Mouse (Mus musculus): Measurements from ENCODE around the gene Unc13b. TPM values are rescaled to one million over a fixed set of nuclear protein-coding genes. Genes with fewer than 3 reads are reported as not detected.

Gene Unc13b
- total RNA-seq, 2 experiments from 2014 or later = 55.7 to 60.5 TPM

DNA sequence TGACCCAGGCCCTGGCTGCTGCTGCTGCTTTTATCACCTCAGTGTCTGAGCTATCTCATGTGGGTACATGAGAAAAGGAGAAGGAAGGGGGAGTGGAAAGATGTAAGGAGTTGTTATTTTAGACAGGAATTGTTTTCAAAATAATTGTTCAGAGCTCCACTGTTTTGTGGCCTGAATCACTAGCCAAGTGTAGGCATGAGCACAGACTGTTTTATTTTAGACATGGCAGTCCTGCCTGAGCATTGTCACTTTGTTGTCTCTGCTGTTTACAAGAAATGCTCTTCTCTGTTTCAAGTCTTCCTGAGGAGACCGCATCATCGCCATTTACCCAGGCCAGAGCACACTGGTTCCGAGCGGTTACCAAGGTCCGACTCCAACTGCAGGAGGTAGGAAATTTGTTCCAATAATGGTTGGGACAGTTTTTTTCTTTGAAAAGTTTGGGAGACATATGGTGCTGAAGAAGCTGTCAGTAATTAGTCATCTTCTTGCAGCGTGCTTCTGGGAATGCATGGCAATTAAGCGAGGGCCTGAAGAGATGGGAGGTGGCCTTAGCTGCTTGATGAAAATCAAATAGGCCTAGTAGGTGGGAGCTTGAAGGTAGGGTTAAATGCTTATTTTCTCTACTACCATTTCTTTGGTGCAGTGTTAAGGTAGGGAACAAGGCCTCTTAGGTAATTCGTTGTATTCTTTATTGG is 123.9 kb downstream of the Unc13b start:
- no peak for DNase-seq (ENCODE audit: low spot score in 2 of 2)
- intact Hi-C loops (cut with DNase I) = no loop called here

DNA sequence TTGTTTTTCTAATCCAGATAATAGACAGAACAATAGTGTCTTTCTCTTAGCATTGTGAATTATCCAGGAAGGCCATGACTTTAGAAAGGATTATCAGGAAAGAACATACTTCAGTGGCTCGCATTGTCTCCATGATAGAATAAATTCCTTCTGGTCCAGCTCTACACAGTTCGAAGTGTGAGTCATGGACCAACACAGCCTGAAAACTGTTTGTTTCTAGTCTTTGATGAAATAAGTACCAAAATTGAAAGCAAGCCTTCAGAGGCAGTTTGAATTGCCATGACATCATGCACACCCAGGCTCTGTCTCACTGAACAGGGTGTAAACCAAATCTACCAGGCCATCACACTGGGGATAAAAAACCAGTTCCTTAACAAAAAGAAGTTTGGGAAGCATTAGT is 128.7 kb downstream of the Unc13b start:
- intact Hi-C loops (cut with DNase I) = no loop called here
- no peak for DNase-seq (ENCODE audit: low spot score in 2 of 2)

DNA sequence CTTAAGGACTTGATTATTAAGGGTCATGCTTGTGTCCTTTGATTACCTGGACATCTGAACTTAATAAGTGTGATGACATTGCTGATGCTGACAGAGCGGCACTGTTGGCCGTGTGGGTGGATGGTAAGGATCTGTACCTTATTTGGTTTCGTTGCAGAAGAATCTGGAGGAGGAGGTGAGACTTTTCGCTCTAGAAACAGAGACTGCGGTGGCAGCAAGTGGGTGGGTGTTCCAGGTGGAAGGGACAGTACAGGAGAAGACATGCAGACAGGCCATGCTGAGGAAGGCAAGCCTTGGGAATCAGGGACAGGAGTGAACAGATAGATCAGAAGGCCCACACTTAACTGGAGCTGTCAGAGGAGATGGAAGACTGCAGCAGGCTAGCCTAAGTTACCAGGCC is 130.6 kb downstream of the Unc13b start:
- intact Hi-C loops (cut with DNase I) = no loop called here
- peak in 1 of 2 experiments; percentile 35 for DNase-seq (ENCODE audit: low spot score in 2 of 2)

DNA sequence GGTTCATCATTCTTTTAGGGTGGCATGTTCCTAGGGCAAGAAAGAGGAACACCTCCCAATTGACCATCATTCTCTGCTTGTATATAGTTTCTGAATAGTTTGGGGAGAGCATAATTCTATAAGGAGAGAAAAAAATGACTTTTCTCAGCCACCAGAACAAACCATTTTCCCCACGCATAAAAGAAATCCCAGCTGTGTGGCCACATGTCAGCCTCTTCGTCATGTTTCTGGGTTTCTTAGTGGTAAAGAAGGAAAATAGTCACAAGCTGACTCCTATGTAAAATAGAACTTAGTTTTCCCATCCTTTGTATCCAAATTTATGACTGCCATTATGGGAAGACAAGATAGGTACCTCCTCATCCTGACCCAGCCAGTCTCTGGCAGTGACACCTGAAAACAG is 146.2 kb downstream of the Unc13b start:
- peak in 1 of 2 experiments; percentile 41 for DNase-seq (ENCODE audit: low spot score in 2 of 2)
- intact Hi-C loops (cut with DNase I) = no loop called here

DNA sequence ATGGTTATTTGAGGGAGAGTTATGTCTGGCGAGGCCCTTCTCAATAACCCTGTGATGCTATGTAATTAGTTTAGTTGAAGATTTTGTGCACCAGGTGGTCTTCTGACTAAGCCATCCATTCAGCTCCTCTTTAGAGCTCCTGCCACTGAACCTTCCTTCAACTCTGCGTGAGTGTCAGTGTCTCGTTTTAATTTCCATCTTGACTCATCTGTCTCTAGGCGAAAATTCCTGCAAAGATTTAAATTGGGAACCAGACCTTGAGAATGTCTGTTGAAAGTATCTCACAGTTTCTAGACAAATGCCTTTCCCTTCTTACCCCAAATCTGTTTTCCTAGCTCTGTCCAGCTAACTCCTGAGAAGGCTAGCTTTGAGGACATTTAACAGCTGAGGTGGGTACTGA is 146.8 kb downstream of the Unc13b start:
- peak in 1 of 2 experiments; percentile 22 for DNase-seq (ENCODE audit: low spot score in 2 of 2)
- intact Hi-C loops (cut with DNase I) = no loop called here

DNA sequence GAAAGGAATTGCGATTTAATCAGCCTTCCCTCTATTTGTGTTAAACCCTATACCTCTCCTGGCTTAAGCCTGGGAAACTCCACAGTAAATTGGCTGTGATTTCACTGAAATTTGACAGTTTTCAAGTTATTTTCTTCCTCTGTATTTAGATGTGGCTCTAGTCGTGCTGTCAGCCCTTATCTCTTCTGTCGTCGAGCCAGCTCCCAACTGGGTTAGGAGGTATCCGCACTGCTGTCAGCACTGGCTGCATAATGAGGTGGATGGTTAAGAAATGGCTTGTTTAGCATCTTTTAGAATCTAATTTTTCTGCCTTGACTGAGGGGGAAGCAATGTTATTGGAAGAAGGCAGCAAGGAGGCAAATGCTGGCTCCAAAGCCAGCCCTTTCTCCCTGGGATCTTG is 148.2 kb downstream of the Unc13b start:
- peak; percentile 33 to 57 for DNase-seq (ENCODE audit: low spot score in 2 of 2)
- intact Hi-C loops (cut with DNase I) = no loop called here

DNA sequence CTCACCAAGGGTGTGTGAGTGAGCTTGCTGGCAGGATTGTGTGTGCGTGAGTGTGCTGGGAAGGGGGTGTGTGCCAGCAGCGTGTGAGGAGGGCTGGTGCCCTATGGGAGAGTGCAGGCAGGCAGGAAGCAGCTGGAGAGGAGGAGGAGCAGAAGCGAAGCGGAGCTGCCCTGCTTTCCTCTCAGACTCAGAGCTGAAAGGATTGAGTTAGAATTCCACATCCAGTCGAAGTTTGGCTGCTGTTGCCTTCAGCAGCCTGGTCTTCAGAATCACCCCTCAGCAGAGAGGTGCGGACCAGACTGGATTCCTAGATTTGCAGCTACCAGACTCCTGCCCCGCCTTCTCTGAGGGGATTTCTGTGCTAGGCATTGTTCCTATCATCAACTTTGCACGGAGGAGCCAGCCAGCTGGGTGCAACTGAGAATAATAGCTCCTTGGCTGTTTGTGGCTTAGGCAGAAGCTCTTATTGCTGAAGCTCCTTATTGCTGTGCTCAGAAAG is 150.4 kb downstream of the Unc13b start:
- intact Hi-C loops (cut with DNase I) = no loop called here
- DNase-seq (ENCODE audit: low spot score in 2 of 2) = peak; percentile 62 to 83

DNA sequence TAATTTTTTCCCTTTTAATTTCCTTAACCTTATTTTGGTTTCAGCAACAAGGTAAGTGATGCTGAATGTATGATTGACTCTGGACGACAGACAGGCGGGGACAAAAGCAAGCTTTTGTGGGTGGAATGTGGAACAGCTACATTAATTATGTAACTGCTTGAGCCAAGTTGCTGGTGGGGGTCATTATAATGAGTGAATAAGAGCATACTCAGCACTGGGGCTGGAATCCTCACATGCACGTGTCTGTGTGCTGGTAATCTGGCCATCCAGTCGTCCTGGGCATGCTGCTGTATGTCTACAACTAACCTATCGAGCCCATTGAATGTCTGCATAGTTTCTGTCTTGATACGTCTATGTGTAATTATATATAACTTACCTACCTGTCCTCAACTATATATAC is 150.9 kb downstream of the Unc13b start:
- no peak for DNase-seq (ENCODE audit: low spot score in 2 of 2)
- intact Hi-C loops (cut with DNase I) = no loop called here

DNA sequence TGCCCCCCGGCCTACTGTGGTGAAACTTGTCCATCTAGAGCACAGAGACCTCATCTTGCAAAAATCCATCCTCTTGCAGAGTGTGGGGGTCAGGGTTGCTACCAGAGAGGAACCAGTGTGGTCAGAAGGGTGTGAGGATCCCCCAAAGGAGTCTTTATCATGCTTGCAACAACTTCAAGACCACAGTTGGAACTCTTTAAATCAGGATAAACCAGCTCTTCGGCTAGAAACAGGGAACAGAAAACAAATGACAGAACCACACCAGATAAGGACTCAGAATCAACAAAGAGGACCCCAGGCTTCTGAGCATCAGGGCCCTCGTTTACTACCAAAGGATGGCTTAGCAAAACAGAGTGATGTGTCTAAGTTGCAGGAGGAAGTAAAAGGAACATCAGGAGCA is 157.7 kb downstream of the Unc13b start:
- intact Hi-C loops (cut with DNase I) = no loop called here
- no peak for DNase-seq (ENCODE audit: low spot score in 2 of 2)

DNA sequence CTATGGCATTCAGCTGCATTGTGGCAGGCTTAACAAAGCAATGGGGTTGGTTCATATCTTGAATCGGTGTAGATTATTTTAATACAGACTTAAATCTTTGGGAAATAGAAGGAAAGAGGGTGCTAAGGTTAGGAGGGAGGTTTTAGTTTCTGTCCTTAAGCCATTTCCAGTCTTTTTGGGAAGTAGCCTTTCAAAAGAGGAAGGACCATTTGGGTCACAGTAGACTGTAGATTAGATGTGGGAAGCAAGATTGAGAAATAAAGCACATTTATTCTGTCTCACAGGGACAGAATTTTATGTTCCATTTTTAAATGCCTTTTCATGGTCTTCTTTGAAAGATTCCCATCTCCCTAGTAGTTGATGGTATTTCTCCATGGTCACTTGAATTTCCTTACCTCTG is 159.2 kb downstream of the Unc13b start:
- intact Hi-C loops (cut with DNase I) = no loop called here
- no peak for DNase-seq (ENCODE audit: low spot score in 2 of 2)

DNA sequence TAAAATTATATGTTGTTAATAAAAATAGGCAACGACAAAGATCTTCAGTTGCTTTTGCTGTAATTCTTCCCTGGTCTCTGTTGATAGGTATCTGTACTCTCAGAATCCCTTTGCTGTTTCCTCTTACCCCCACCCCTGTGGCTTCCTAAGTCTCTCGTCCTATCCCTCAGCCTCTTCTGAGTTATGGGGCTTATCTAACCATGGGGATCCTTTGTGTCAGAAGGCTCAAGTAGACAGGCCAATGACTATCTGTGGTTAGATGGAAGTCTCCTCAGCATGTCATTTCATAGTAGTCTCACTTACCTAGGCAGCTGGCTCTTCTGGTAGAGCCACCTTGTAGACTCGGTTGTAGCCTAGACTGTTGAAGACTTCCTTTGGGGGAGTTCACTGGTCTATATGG is 173.1 kb downstream of the Unc13b start:
- no peak for DNase-seq (ENCODE audit: low spot score in 2 of 2)
- intact Hi-C loops (cut with DNase I) = no loop called here

DNA sequence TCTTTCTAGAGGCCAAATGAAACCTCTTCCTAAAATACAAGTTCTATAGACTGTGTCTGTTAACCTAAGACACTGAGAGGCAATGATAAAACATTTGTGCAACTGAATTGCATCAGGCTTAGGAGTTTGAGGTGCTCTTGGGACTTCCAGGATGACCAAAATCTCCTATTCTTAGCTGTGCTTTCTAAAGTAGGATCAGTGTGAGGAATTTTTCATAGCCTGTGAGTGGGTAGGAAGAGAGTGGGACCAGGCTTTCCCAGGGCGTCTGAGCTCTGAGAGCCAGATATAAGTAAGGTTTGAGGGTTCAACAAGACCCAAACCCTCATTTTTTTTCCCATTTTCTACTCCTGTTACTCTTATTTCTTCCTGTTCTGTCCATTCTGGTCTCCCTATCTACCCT is 174.2 kb downstream of the Unc13b start:
- intact Hi-C loops (cut with DNase I) = no loop called here
- DNase-seq (ENCODE audit: low spot score in 2 of 2) = no peak

DNA sequence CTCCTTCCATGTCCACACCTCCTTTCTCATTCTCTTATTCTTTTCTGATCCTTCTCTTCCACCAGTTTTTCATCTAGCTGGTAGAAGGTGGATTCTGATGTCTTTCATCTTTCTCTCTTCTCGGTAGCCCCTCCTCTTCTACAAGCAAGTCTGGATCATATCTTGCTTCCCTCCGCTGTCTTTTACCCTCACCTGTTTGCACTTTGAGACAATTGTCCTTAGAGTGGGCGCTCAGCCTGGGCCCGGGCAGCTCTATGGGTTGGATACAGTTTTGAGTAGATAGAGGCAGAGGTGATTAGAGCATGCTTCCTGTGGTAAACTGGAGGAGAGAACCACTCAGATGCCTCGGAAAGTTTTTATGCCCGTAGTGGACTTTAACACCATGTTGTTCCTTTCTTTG is 174.7 kb downstream of the Unc13b start:
- DNase-seq (ENCODE audit: low spot score in 2 of 2) = no peak
- intact Hi-C loops (cut with DNase I) = no loop called here

DNA sequence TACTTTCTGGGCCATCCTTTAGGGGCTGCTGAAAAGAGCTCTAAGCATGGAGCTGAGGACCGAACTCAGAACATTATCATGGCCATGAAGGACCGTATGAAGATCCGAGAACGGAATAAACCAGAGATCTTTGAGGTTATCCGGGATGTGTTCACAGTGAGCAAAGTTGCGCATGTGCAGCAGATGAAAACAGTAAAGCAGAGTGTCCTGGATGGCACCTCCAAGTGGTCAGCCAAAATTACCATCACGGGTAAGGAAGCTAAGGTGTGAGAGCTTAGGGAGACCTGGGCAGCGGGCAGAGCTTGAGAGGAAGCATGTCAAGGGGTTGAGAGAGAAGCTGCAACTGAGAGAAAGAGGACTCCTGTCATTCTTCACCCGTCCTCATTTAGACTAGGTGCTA is 178.1 kb downstream of the Unc13b start:
- no peak for DNase-seq (ENCODE audit: low spot score in 2 of 2)
- intact Hi-C loops (cut with DNase I) = no loop called here

DNA sequence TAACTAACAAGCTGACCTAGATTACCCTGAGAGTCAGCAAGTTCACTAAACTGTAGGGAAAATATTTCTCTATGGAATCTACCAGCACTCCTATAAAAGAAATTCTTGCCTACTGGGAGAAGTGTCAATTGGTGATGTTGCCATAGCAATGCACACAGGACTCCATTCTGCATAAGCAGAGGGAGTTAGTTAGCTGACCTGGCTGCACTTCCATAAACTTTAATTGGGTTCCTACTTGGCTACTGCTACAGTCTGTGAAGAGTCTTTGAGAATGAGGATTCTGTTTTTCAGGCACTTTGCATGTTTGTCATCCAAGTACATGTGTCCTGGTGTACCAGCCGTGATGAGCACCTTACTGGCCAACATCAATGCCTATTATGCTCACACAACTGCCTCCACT is 182.0 kb downstream of the Unc13b start:
- intact Hi-C loops (cut with DNase I) = no loop called here
- DNase-seq (ENCODE audit: low spot score in 2 of 2) = no peak

DNA sequence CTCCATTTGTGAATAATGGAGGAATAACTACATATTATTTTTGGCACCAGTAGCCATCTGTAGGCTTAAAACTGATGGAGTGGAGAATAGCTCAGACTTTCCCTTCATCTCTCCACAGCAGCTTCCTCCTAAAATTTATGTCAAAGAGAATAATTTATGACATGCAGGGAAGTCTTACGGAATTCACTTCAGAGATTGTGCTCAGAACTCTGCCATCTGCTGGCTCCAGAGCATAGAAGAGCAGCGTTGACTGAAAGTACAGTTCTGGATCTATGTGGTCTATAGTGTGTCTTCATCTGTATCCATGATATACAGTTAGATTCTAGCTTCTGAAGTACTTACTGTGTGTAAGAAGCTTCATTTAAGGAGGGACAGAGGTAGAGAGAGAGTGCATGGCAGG is 185.3 kb downstream of the Unc13b start:
- DNase-seq (ENCODE audit: low spot score in 2 of 2) = peak; percentile 56 to 60
- intact Hi-C loops (cut with DNase I) = no loop called here

DNA sequence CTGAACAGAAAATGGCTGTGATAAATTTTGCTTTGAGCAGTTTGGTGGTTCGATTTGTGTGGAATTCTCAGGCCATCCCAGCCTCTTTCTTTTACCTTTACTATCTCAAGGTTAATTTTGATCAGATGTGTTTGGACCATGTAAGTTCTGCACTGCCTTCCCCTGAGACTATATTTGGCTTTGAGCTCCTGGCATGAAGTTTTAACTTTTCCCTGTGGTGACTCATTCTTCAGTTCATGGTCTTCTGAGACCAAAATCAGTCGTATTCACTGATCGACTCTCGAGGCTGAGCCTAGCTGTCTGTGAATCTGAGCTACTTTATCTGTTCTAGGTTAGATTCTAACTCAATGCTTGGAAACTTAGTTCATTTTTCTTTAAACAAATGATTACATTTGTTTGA is 187.0 kb downstream of the Unc13b start:
- intact Hi-C loops (cut with DNase I) = loop anchor here (5.0 kb wide), 1 partner anchor 198 kb away; the partner anchor contains the start of gene Fam214b

DNA sequence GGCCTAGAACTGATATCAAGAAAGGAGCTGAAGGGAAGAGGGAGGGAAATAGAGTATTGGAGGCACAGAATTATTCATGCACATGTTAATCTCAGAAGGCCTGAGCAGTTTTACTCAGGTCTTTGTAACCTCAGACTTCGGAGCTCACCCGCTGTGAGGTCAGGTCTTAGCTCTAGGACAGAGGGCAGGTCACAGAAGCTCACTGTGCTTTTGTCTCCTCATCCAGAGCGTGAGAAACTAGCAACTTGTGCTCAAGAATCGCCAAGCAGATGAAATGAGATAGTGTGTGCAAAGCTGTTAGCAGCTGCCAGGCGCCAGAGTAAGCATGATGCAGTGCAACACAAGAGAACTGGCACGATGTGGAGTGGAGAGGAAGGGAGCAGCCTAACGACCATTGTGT is 189.3 kb downstream of the Unc13b start:
- intact Hi-C loops (cut with DNase I) = loop anchor here (5.0 kb wide), 1 partner anchor 201 kb away; the partner anchor contains the start of gene Fam214b
- DNase-seq (ENCODE audit: low spot score in 2 of 2) = no peak

More for the DNA sequence above, 187.0 kb downstream of the Unc13b start:
- DNase-seq (ENCODE audit: low spot score in 2 of 2) = no peak

DNA sequence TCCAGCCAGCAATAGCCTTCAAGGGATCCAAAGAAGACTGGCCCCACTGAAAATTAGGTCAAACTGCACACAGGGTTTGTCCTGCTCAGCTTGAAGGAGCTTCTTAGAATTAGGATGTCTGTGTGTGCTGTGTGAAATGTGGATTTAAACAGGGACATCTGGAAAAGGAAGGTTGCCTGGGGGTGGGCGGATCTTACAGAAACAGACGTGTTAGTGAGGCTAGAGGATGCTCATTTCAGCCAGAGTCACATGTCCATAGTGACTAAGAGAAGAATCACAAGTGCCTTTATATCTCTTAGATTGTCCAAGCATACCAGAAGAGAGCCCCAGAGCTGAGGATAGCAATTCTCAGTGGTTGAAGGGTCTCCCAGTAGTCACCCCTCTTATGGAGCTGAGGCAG is 190.2 kb downstream of the Unc13b start:
- intact Hi-C loops (cut with DNase I) = loop anchor here (5.0 kb wide), 1 partner anchor 202 kb away; the partner anchor contains the start of gene Fam214b
- peak; percentile 38 to 60 for DNase-seq (ENCODE audit: low spot score in 2 of 2)

DNA sequence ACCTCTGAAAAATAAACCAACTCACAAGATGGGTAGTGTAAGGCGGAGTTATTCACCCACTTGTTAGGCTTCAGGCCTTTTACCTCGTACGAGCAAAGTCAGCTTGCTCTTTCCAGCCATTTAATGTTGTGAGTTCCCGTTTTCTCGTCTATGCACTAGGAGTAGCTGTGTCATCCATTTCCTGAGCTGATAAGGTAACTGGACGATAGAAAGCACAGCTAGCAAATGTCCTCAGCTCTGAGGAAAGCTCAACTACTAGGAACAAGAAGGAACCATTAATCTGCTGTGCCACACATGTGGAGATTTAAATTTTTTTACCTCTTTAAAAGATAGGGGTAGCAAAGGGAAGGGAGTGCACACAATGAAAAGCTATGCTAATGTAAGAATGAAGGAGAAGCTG is 192.5 kb downstream of the Unc13b start:
- no peak for DNase-seq (ENCODE audit: low spot score in 2 of 2)
- intact Hi-C loops (cut with DNase I) = no loop called here

DNA sequence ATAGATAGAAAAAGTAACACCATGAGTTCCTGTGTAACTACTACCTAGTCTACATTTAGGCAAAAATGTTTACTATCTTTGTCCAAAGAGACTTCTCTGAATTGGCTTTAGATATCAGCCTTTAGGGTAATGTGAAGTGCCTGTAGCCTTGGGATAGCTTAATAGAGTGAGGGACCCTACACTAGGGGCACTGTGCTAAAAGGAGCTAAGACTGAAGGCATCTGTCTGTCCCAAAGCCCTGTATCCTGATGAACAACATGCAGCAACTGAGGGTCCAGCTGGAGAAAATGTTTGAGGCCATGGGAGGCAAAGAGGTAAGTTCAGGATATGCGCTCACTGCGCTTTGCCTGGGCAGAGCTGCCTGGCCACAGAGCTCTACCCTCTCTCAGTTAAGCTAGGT is 198.3 kb downstream of the Unc13b start:
- intact Hi-C loops (cut with DNase I) = no loop called here
- no peak for DNase-seq (ENCODE audit: low spot score in 2 of 2)
